Mouse (Mus musculus) duodenum, adult 2 months (tissue): ENCODE results near the gene Zfp991. TPM values are rescaled to one million over a fixed set of nuclear protein-coding genes. Genes with fewer than 3 reads are reported as not detected.

Source experiments
- polyA plus RNA-seq: library from polyadenylated mRNA; depleted of rRNA; stranded (reverse); fragments of >200 nt; gene quantifications from 2 replicates; pipeline ENCODE4 v1.2.3, GENCODE M21; 2012; ENCODE audit warnings: low replicate concordance; rRNA removed

The Zfp991 gene
- not detected in 2 replicates for polyA plus RNA-seq

GRCm38 (mm10) chr4:147131837-147132459 is at the start of gene Zfp991:
Zfp991 (plus strand) TSS chr4:147132038.

Other genes with a start within 250 kb of the Zfp991 start
- not detected in 2 replicates for gene Gm21411, start 222.4 kb upstream of the Zfp991 start, polyA plus RNA-seq
- not detected in 2 replicates for gene Zfp989, start 160.1 kb upstream of the Zfp991 start, polyA plus RNA-seq
- not detected in 2 replicates for gene Rex2, start 110.2 kb upstream of the Zfp991 start, polyA plus RNA-seq
- gene Zfp988, start 173.6 kb downstream of the Zfp991 start, polyA plus RNA-seq, result not detected in 2 replicates
- not detected in 2 replicates for gene Zfp978, start 229.3 kb downstream of the Zfp991 start, polyA plus RNA-seq